Mouse (Mus musculus) gastrocnemius, postnatal 36 days (tissue): Measurements from ENCODE around the gene Rps28. TPM values are rescaled to one million over a fixed set of nuclear protein-coding genes. Genes with fewer than 3 reads are reported as not detected.
"Not testable (repeated sequence)": the region's sequence is repeated elsewhere in the genome, so short reads cannot be mapped to it uniquely, and the experiment has no call there.

Experiments used
- DNase-seq, 2 experiments: peaks; one replicate each; pipeline ENCODE4 v3.0.0; 2022
- intact Hi-C: fragments of 180-260 bp; cut with DNase I; formaldehyde crosslinking; loops from one replicate; pipeline ENCODE4 v1.15.1; 2025
- long read RNA-seq, 2 experiments: library from polyadenylated mRNA; stranded (forward); transcript quantifications; one replicate each; pipeline ENCODE4 v2.0.0; 2021
- total RNA-seq, 2 experiments: library from RNA; stranded (reverse); gene quantifications; 2 replicates each; pipeline ENCODE4 v1.2.3; 2021

Gene Rps28
- total RNA-seq, result 100 to 1,000 TPM; 503 to 584 TPM
- long read RNA-seq, experiment 1, transcript Rps28-205 (4 exons, 382 nt), result major isoform, 421 of 566 reads
- long read RNA-seq, experiment 1, transcript Rps28-204 (3 exons, 372 nt), result minor isoform, 7 of 566 reads
- long read RNA-seq, experiment 1, transcript Rps28-201 (4 exons, 392 nt), result minor isoform, 125 of 566 reads
- long read RNA-seq, experiment 1, partial matches to known transcripts, result 12 of 566 reads
- long read RNA-seq, experiment 1, other reads (novel, unspliced or antisense), result 1 of 566 reads
- long read RNA-seq, experiment 2, transcript Rps28-204 (3 exons, 372 nt), result minor isoform, 10 of 701 reads
- long read RNA-seq, experiment 2, transcript Rps28-201 (4 exons, 392 nt), result minor isoform, 148 of 701 reads
- long read RNA-seq, experiment 2, transcript Rps28-205 (4 exons, 382 nt), result major isoform, 530 of 701 reads
- long read RNA-seq, experiment 2, partial matches to known transcripts, result 9 of 701 reads
- long read RNA-seq, experiment 2, other reads (novel, unspliced or antisense), result 4 of 701 reads

GRCm38 (mm10) chr17:33824084-33824996 is at the start of gene Rps28, which contains the start of gene Ndufa7:
Rps28 (minus strand) TSS chr17:33824562.
Ndufa7 (plus strand) TSS chr17:33824572.
- peak; percentile 95 to 100 for DNase-seq
- intact Hi-C loops, result no loop called here

DNA sequence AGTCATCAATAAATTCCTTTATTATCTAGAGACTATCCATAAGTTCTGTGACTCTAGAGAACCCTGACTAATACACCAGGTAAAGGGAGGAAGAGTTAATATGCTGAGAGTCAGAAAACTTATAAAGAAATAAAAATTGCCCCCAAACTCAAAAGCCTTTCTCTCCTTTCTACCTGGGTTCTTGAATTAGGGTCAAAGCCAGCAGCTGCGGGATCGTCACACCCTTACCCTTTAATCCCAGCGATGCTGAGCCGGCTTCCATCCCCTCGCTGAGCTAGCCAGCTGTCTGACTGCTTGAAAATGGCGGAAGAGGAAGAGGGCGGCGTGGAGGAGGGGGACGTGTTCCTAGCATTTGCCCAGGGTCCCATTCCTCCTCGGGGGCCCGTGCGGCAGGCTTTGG is 49.2 kb upstream of the Rps28 start, which contains the start of gene Gm7029:
Gm7029 (plus strand) TSS at position 301 of the 400 bp plus-strand sequence.
- intact Hi-C loops, DNase-seq: not testable (repeated sequence)

DNA sequence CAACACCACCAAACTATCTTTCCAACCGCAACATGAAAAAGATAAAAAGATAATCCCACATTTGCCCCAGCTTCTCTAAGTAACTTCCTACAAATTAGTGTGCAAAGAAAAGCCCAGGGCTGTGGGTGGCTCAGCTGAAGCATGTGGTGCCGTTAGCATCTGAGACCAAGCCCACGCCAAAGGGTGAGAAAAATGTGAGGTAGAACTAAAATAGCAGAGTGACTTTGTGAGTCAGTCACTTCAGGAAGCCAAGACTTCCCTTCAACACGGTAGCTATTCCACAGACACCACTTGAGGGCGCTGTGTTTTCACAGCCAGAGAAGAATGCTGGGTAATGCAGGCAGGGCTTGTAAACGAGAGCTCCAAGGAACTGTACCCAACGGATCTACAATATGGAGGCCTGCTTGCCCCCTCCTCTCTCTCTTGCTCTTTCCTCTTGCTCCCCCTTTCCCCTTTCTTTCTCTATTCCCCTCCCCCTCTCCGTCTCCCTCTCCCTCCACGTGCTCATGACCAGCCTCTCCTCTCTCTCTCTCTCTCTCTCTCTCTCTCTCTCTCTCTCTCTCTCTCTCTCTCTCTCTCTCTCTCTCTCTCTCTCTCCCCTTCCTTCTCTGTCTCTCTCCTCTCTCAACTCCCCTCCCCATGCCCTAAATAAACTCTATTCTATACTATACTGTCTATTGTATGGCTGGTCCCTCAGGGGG is 41.1 kb upstream of the Rps28 start:
- intact Hi-C loops, result no loop called here
- DNase-seq, result peak in 1 of 2 experiments; percentile 24

- intact Hi-C loops, result no loop called here
- DNase-seq, result no peak
These were observed 33.5 kb upstream of the Rps28 start for GRCm38 (mm10) chr17:33857816-33858215.

DNA sequence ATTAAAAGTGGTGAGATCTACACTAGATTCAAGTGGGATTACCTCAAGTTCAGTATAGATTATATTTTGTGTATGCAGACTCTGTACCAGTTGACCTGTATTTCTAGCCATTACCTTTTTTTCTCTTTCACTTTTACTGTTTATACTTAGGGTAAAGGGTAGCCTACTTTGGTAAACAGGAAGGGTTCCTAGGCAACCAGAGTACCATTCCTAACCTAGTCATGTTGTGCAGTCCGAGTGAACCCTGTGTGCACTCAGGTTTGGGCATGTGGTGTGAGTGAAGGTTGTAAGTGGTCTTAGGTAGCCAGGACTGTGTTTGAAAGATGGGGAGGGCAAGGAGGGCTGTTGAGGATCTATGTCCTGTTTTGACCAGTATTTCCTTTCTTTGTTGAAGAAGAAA is 27.0 kb upstream of the Rps28 start:
- intact Hi-C loops, result no loop called here
- DNase-seq, result no peak

DNA sequence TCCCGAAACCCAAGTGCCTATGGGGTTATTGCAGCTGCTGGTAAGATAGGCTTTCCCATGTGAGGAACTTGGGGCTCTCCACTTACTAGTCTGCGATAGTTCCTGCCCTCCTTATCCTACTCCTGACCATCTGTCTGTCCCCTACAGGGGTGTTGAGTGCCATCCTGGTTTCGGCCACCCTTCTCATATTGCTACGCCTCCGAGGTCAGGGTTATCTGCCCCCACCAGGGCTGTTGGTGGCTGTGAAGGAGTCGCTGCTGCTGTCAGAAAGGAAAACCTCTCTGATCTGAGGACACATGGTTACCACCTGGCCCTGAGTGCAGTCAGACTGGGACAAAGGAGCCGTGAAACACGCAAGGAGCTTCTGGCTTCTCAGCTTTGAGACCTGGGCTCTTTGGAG is 23.8 kb upstream of the Rps28 start:
- intact Hi-C loops, result no loop called here
- DNase-seq, result no peak

GRCm38 (mm10) chr17:33844196-33844595 is 19.8 kb upstream of the Rps28 start:
- intact Hi-C loops, result no loop called here
- no peak for DNase-seq

- peak; percentile 88 to 92 for DNase-seq
These were observed 18.8 kb upstream of the Rps28 start, which contains the start of gene Cd320 for GRCm38 (mm10) chr17:33842966-33843795. Cd320 (plus strand) TSS chr17:33843091.

DNA sequence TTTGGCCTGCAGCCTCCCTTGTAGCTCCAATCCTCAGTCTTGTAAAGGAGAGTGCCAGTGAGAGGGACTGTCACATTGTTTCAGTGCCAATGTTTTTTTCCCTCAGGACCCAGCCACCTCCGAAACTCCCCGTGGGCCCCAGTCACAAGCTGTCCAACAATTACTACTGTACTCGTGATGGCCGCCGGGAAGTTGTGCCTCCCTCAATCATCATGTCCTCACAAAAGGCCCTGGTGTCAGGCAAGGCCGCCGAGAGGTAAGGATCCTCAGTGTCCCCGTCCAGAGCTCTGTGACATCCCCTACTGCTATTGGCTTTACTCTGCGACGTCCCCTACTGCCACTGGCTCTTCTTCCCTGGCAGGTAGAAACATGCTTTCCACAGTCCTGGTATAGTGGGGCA is 5.2 kb upstream of the Rps28 start:
- intact Hi-C loops, result no loop called here
- no peak for DNase-seq

More at GRCm38 (mm10) chr17:33842966-33843795, 18.8 kb upstream of the Rps28 start, which contains the start of gene Cd320:
- intact Hi-C loops, result no loop called here

- intact Hi-C loops, result no loop called here
- peak in 1 of 2 experiments; percentile 25 for DNase-seq
These were observed 4.5 kb upstream of the Rps28 start for GRCm38 (mm10) chr17:33828892-33829291.

GRCm38 (mm10) chr17:33826850-33827249 is 2.5 kb upstream of the Rps28 start:
- peak; percentile 42 to 65 for DNase-seq
- intact Hi-C loops, result loop anchor here (2.0 kb wide), 1 partner anchor 388 kb away; no protein-coding TSS in a partner anchor

GRCm38 (mm10) chr17:33825462-33825861 is 1.1 kb upstream of the Rps28 start:
- intact Hi-C loops, result no loop called here
- no peak for DNase-seq

DNA sequence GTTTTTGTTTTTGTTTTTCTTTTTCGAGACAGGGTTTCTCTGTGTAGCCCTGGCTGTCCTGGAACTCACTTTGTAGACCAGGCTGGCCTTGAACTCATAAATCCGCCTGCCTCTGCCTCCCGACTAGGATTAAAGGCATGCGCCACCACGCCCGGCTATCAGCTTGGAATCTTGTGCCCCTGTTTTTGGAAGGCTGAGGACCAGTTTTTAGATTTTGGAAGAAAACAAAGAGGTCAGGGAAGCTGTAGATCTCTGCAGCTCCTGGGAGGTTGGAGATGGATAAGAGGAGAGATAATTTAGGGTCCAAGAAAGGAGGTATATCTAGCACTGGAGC is 602 bp upstream of the Rps28 start:
- intact Hi-C loops, DNase-seq: not testable (repeated sequence)

- DNase-seq, intact Hi-C loops: not testable (repeated sequence)
These were observed 1.2 kb downstream of the Rps28 start for GRCm38 (mm10) chr17:33823171-33823570.

- intact Hi-C loops, result no loop called here
- no peak for DNase-seq
These were observed 1.9 kb downstream of the Rps28 start for GRCm38 (mm10) chr17:33822436-33822959.

DNA sequence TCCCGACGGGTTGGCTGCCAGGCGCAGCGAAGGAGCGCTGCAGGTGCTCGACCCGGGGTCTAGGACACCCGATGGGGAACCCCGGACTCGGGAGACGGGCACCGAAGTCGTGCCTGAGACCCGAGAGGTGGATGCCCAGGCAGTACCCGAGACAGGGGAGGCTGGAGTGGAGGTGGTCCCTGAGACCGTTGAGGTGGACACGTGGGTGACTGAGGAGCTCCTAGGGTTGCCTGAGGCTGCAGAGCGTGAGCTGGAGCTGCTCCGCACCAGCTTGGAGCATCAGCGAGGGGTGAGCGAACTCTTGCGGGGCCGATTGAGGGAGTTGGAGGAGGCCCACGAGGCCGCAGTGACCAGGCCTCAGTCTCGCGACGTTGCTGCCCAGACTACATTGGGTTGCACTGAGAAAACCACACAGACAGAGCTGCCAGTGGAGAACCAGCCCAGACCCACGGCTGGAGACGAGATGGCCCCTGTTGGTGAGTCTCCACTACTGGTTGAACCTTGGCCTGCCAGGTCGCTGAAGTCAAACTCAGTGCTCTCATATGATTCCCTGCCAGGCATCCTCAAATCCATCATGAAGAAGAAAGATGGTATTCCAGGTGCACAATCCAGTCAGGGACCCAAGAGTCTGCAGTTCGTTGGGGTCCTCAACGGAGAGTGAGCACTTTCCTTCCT is 6.3 kb downstream of the Rps28 start:
- intact Hi-C loops, result no loop called here
- DNase-seq, result no peak

- DNase-seq, result peak; percentile 81 to 84
- intact Hi-C loops, result no loop called here
These were observed 7.0 kb downstream of the Rps28 start for GRCm38 (mm10) chr17:33817184-33817968.

GRCm38 (mm10) chr17:33816612-33817011 is 7.8 kb downstream of the Rps28 start:
- no peak for DNase-seq
- intact Hi-C loops, result no loop called here
